Mouse (Mus musculus) lung, postnatal 0 days (tissue): ENCODE data around the gene Sipa1l1.
A peak's percentile ranks its signal among the peaks of the same experiment; 100 is the strongest.

ENCODE experiments used
- CTCF ChIP-seq: IDR thresholded peaks from 2 replicates; pipeline ENCODE4 v1.5.1; 2016; ENCODE audit warnings: antibody characterized with exemption, mild to moderate bottlenecking
- EP300 ChIP-seq: IDR thresholded peaks from 2 replicates; pipeline ENCODE4 v1.6.1; 2016; ENCODE audit warnings: antibody characterized with exemption, mild to moderate bottlenecking, control low read depth

DNA sequence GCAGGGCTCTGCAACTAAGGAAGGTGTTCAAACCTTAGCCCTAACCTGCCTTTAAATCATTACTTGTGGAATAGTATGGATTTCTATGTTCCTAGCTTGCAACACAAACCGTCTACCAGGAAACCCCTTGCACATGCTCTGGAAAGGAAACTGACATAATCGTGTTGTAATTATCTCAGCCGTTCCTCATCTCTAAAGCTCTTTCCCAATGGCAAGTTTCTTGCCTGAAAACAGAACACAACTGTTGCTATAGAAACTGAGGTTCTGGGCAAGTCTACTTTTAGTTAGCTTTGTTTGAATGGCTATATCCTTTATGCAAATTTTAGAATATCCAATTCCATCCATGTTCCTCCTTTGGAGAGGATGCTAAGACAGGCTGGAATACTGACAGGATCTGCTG is 217.9 kb downstream of the Sipa1l1 start:
- TF ChIP-seq EP300 (peak; percentile 68), CTCF (no peak)
